9 mouse cellular contexts compared by ENCODE assay signal in genomic region chr14:59605671-59606353, GRCm38 (mm10). TPM values are rescaled to one million over a fixed set of nuclear protein-coding genes. Genes with fewer than 3 reads are reported as not detected.
DNase-seq lines count a peak whose midpoint lies in the region; ATAC-seq and TF ChIP-seq lines count a peak whose summit lies in the region.
"Had no signal": no experiment of that assay in that cellular context is flagged by ENCODE, and none has a peak within 500 bp of the region (broad histone marks: within the 10 kb centered on the region; RNA-seq: fewer than 3 reads in every experiment).

No protein-coding gene starts in this region.

- no peak overlapping the region for H3K4me3 ChIP-seq in kidney, embryonic 16.5 days (ENCODE audit: low read length)
- no peak overlapping the region for H3K4me3 ChIP-seq in lung, adult 2 months (replicated peaks; ENCODE audit: extremely low read depth, low read depth, low read length)
- H3K4me3 ChIP-seq: myocyte had no signal

- no peak overlapping the region for H3K27ac ChIP-seq in kidney, embryonic 16.5 days (ENCODE audit: low read length)

- no peaks in the 10 kb centered on the region for H3K9me3 ChIP-seq in kidney, embryonic 16.5 days (ENCODE audit: low read length)

- POLR2A ChIA-PET in Patski (lab: Charles Lee): no interaction called here

- no peak overlapping the region for H3K4me2 ChIP-seq in kidney, embryonic 16.5 days (replicated peaks; ENCODE audit: low read depth, low read length)

- peak; percentile 81 for ATAC-seq in CD4-positive, CD25-positive, alpha-beta regulatory T cell, adult 4 months
- ATAC-seq in Patski: no peak
- ATAC-seq in kidney, embryonic 16.5 days (ENCODE audit: low FRiP score, low TSS enrichment): peak; percentile 35; the same call in 1 of the 2 replicates

- H3K9ac ChIP-seq in kidney, embryonic 16.5 days (replicated peaks; ENCODE audit: low read length): no peak overlapping the region

- peaks cover 34% of the 10 kb centered on the region for H3K27me3 ChIP-seq in Patski
- peaks cover 6% of the 10 kb centered on the region; the same call in 1 of the 2 replicates for H3K27me3 ChIP-seq in kidney, embryonic 16.5 days (ENCODE audit: insufficient read depth, low read length)

- in situ Hi-C loops in Patski (cut with MboI; ENCODE audit: low pct_unique_long_range_greater_than_20kb): loop anchor here (5.0 to 10.0 kb wide), 3 partner anchors 336 to 1089 kb away; no protein-coding TSS in a partner anchor

- no peaks in the 10 kb centered on the region for H3K36me3 ChIP-seq in kidney, embryonic 16.5 days (ENCODE audit: insufficient read depth, low read length)

- peak; percentile 73 for TF ChIP-seq CTCF in Patski (IDR thresholded peaks at IDR 0.05)
- peak; percentile 38 for TF ChIP-seq CTCF in lung, adult 2 months (IDR thresholded peaks at IDR 0.05; ENCODE audit: insufficient read depth, low read length)

- TF ChIP-seq POLR2A in lung, adult 2 months (IDR thresholded peaks at IDR 0.05; ENCODE audit: borderline replicate concordance, extremely low read depth, low read depth, low read length): no peak

- CTCF ChIA-PET in Patski (lab: Charles Lee): interaction anchor here (0.6 to 1.9 kb wide), 4 partner anchors 13 to 411 kb away, joined by 3 to 6 read pairs (median 4); no protein-coding TSS in a partner anchor

- H3K4me1 ChIP-seq in kidney, embryonic 16.5 days (ENCODE audit: insufficient read depth, low read length): no peaks in the 10 kb centered on the region
- H3K4me1 ChIP-seq in lung, adult 2 months (ENCODE audit: control insufficient read depth, insufficient read depth, low read length): no peaks in the 10 kb centered on the region

- WGBS in kidney, embryonic 16.5 days: 21% methylated on average over 5 of the region's 5 CpGs
- WGBS in lung, adult 2 months: 15% methylated on average over 5 of the region's 5 CpGs

- DNase-seq in Patski (ENCODE audit: low read depth, low spot score): no peak
- DNase-seq in cerebellum, adult 9-11 months: peak; percentile 36
- DNase-seq in frontal cortex, postnatal 25 days (ENCODE audit: low spot score in 2 of 2): peak; percentile 55 to 63
- DNase-seq in lung, adult 2 months: peak; percentile 61
- DNase-seq in ovary, postnatal 14 days (ENCODE audit: low spot score): peak; percentile 60
- peak; percentile 75 for DNase-seq in urinary bladder, postnatal 14 days (ENCODE audit: low spot score)

RNA-seq across cellular contexts. Expression of gene Cdadc1, which starts 8.1 kb away (rescaled TPM):
- polyA plus RNA-seq in CD4-positive, CD25-positive, alpha-beta regulatory T cell, adult 4 months (2017; shearing (Covaris generic)): 10 to 100 TPM; 42.8 to 44.7 TPM
- polyA plus RNA-seq in Patski (2021): 38.6 TPM
- polyA plus RNA-seq in kidney, embryonic 16.5 days (2015; fragmentation: Nextera tagmentation; extraction: Ambion mirVana): 38.9 and 41.7 TPM in 2 replicates
- polyA plus RNA-seq in lung, adult 2 months (2012; rRNA removed): 6.3 and 9.9 TPM in 2 replicates

RNA-seq across cellular contexts. Expression of gene Shisa2, which starts 19.3 kb away (rescaled TPM):
- polyA plus RNA-seq in CD4-positive, CD25-positive, alpha-beta regulatory T cell, adult 4 months (2017; shearing (Covaris generic)): not detected
- not detected for polyA plus RNA-seq in Patski (2021)
- 12.8 and 13.0 TPM in 2 replicates for polyA plus RNA-seq in kidney, embryonic 16.5 days (2015; fragmentation: Nextera tagmentation; extraction: Ambion mirVana)
- 8.1 and 10.9 TPM in 2 replicates for polyA plus RNA-seq in lung, adult 2 months (2012; rRNA removed)
